Mouse (Mus musculus): Measurements from ENCODE around the gene Gm10277.

- peak; percentile 22; the same call in 1 of the 2 replicates for TF ChIP-seq CTCF (IDR thresholded peaks at IDR 0.05; ENCODE audit: low read depth, low read length)
- TF ChIP-seq POLR2A (IDR thresholded peaks at IDR 0.05; ENCODE audit: extremely low read depth, insufficient read depth, low read length) = no peak
Measured at GRCm38 (mm10) chr11:77835109-77835508, 47.6 kb upstream of the Gm10277 start.
